Mouse (Mus musculus) heart, postnatal 36 days (tissue): Measurements from ENCODE around the gene Smu1. TPM values are rescaled to one million over a fixed set of nuclear protein-coding genes. Genes with fewer than 3 reads are reported as not detected.

Experiments used
- DNase-seq, 2 experiments: peaks; one replicate each; pipeline ENCODE4 v3.0.0; 2021 to 2022
- intact Hi-C: fragments of 180-260 bp; cut with DNase I; formaldehyde crosslinking; loops from one replicate; pipeline ENCODE4 v1.15.1; 2025
- total RNA-seq, 2 experiments: library from RNA; stranded (reverse); gene quantifications; 2 replicates each; pipeline ENCODE4 v1.2.3; 2021

The Smu1 gene
- total RNA-seq, 2 experiments from 2014 or later = 30.9 to 33.5 TPM

GRCm38 (mm10) chr4:40774279-40775259 lies 16.8 kb upstream of the Smu1 start:
- DNase-seq = peak; percentile 79 to 80
- intact Hi-C loops = loop anchor here (2.0 kb wide), 1 partner anchor 80 kb away; the partner anchor contains the start of gene B4galt1

- intact Hi-C loops = no loop called here
These were observed 2.2 kb upstream of the Smu1 start for GRCm38 (mm10) chr4:40759876-40760275.

GRCm38 (mm10) chr4:40757157-40757779 lies 455 bp downstream of the Smu1 start:
- intact Hi-C loops = loop anchor here (2.0 kb wide), 1 partner anchor 32 kb away; no protein-coding TSS in a partner anchor
- DNase-seq = no peak

More at GRCm38 (mm10) chr4:40759876-40760275, 2.2 kb upstream of the Smu1 start:
- no peak for DNase-seq

- no peak for DNase-seq
- intact Hi-C loops = no loop called here
These were observed 22.4 kb downstream of the Smu1 start for GRCm38 (mm10) chr4:40735351-40735750.

GRCm38 (mm10) chr4:40731262-40731661 lies 26.5 kb downstream of the Smu1 start:
- intact Hi-C loops = no loop called here
- DNase-seq = no peak

- DNase-seq = no peak
- intact Hi-C loops = no loop called here
These were observed 30.5 kb downstream of the Smu1 start for GRCm38 (mm10) chr4:40727247-40727646.

- intact Hi-C loops = loop anchor here (2.0 kb wide), 1 partner anchor 31 kb away; the partner anchor contains the start of gene Smu1
- DNase-seq = no peak
These were observed 32.2 kb downstream of the Smu1 start for GRCm38 (mm10) chr4:40725554-40725953.

- DNase-seq = no peak
- intact Hi-C loops = loop anchor here (2.0 kb wide), 1 partner anchor 32 kb away; the partner anchor contains the start of gene Smu1
These were observed 32.6 kb downstream of the Smu1 start for GRCm38 (mm10) chr4:40725141-40725540.

GRCm38 (mm10) chr4:40722687-40723460 lies 34.8 kb downstream of the Smu1 start:
- DNase-seq = peak; percentile 75 to 81
- intact Hi-C loops = loop anchor here (1.0 kb wide), 1 partner anchor 20 kb away; the partner anchor contains the start of gene Aptx

GRCm38 (mm10) chr4:40722011-40722666 lies 35.6 kb downstream of the Smu1 start, which contains the start of gene Dnaja1:
TSS of gene Dnaja1 (plus strand) at chr4:40722150.
- intact Hi-C loops = loop anchor here (1.0 kb wide), 1 partner anchor 19 kb away; the partner anchor contains the start of gene Aptx

GRCm38 (mm10) chr4:40720910-40721309 lies 36.8 kb downstream of the Smu1 start:
- peak in 1 of 2 experiments; percentile 5 for DNase-seq
- intact Hi-C loops = no loop called here

More at GRCm38 (mm10) chr4:40722011-40722666, 35.6 kb downstream of the Smu1 start, which contains the start of gene Dnaja1:
- DNase-seq = peak; percentile 99

GRCm38 (mm10) chr4:40717141-40717540 lies 40.6 kb downstream of the Smu1 start:
- intact Hi-C loops = no loop called here
- DNase-seq = no peak

- intact Hi-C loops = loop anchor here (1.0 kb wide), 1 partner anchor 19 kb away; the partner anchor contains the start of gene Dnaja1
- DNase-seq = peak in 1 of 2 experiments; percentile 9
These were observed 53.9 kb downstream of the Smu1 start for GRCm38 (mm10) chr4:40703710-40704275.

- peak; percentile 97 for DNase-seq
- intact Hi-C loops = loop anchor here (1.0 kb wide), 1 partner anchor 19 kb away; the partner anchor contains the start of gene Dnaja1
These were observed 54.7 kb downstream of the Smu1 start, which contains the start of gene Aptx for GRCm38 (mm10) chr4:40702797-40703709. TSS of gene Aptx (minus strand) at chr4:40703194.

GRCm38 (mm10) chr4:40701796-40702195 lies 55.9 kb downstream of the Smu1 start:
- intact Hi-C loops = no loop called here
- no peak for DNase-seq

GRCm38 (mm10) chr4:40700216-40700615 lies 57.5 kb downstream of the Smu1 start:
- DNase-seq = no peak
- intact Hi-C loops = no loop called here

GRCm38 (mm10) chr4:40697059-40697458 lies 60.7 kb downstream of the Smu1 start:
- intact Hi-C loops = no loop called here
- no peak for DNase-seq

GRCm38 (mm10) chr4:40691100-40691499 lies 66.6 kb downstream of the Smu1 start:
- intact Hi-C loops = no loop called here
- no peak for DNase-seq
